Mouse (Mus musculus) brown adipose tissue, adult 24 weeks (tissue): ENCODE measurements around the gene Msmp. TPM values are rescaled to one million over a fixed set of nuclear protein-coding genes. Genes with fewer than 3 reads are reported as not detected.

Source experiments
- H3K27ac ChIP-seq: fragments of 200-500 bp; replicated peaks from 2 replicates; pipeline ENCODE4 v1.5.1; 2012; ENCODE audit warnings: low read depth, mild to moderate bottlenecking, low read length
- H3K4me1 ChIP-seq: fragments of 200-500 bp; 2 replicates; pipeline ENCODE4 v1.6.1; 2012; ENCODE audit warnings: low read length, mixed read lengths; ENCODE audit not compliant: control insufficient read depth, insufficient read depth, insufficient read length
- H3K4me3 ChIP-seq: fragments of 200-500 bp; 2 replicates; pipeline ENCODE4 v1.5.1; 2012; ENCODE audit warnings: low read depth, mild to moderate bottlenecking, low read length, moderate library complexity; ENCODE audit not compliant: insufficient read depth
- polyA plus RNA-seq: library from polyadenylated mRNA; stranded (reverse); fragments of >200 nt; gene quantifications from 2 replicates; pipeline ENCODE4 v1.2.4, GENCODE M21; 2012; ENCODE audit not compliant: missing spikeins, insufficient read depth, insufficient read length

The Msmp gene
- 1.5 TPM in 1 of 2 replicates, not detected in the other for polyA plus RNA-seq

GRCm38 (mm10) chr4:43584444-43585416, at the start of gene Msmp:
TSS of gene Msmp (minus strand) at chr4:43584494.
- no peak within 1 kb of the TSS for H3K4me3 ChIP-seq
- H3K27ac ChIP-seq, result peak within 1 kb of the TSS; percentile 79
- peaks cover 22% of the 10 kb centered on the region for H3K4me1 ChIP-seq

GRCm38 (mm10) chr4:43633736-43634135, 49.4 kb upstream of the Msmp start:
- H3K4me1 ChIP-seq, result peaks cover 9% of the 10 kb centered on the region
- H3K27ac ChIP-seq, result no peak overlapping the region
- no peak overlapping the region for H3K4me3 ChIP-seq

GRCm38 (mm10) chr4:43633296-43633695, 49.0 kb upstream of the Msmp start:
- Histone ChIP-seq H3K27ac (no peak overlapping the region), H3K4me1 (peaks cover 9% of the 10 kb centered on the region), H3K4me3 (peak overlapping the region; percentile 69; the same call in 1 of the 2 replicates)

DNA sequence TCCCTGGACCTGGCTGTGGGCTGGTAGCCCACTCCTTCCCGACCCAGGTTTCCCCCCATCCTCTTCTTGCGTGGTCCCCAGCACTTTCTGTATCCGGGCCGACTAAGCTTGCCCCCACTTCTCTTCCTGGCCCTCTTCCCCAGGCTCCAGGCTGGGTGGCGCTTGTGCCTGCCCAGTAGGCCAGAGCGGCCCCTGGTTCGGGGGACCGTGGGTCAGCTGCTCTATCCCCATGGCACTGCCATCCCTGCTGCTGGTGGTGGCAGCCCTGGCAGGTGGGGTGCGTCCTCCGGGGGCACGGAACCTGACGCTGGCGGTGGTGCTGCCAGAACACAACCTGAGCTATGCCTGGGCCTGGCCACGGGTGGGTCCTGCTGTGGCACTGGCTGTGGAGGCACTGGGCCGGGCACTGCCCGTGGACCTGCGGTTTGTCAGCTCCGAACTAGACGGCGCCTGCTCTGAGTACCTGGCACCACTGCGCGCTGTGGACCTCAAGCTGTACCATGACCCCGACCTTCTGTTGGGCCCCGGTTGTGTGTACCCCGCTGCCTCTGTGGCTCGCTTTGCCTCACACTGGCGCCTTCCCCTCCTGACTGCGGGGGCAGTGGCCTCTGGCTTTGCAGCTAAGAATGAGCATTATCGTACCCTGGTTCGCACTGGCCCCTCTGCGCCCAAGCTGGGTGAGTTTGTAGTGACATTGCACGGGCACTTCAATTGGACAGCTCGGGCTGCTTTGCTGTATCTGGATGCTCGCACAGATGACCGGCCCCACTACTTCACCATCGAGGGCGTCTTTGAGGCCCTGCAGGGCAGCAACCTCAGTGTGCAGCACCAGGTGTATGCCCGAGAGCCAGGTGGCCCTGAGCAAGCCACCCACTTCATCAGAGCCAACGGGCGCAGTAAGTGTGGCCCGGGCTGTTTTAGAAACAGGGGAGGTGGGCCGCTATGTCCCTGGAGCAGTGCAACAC, 47.9 kb upstream of the Msmp start:
- Histone ChIP-seq H3K4me3 (peak overlapping the region; percentile 69), H3K27ac (peak overlapping the region; percentile 62), H3K4me1 (peaks cover 9% of the 10 kb centered on the region)

GRCm38 (mm10) chr4:43631046-43631955, 47.0 kb upstream of the Msmp start, which contains the start of gene Npr2:
TSS of gene Npr2 (plus strand) at chr4:43631935.
- Histone ChIP-seq H3K4me1 (peaks cover 9% of the 10 kb centered on the region), H3K4me3 (peak within 1 kb of the TSS; percentile 69), H3K27ac (peak within 1 kb of the TSS; percentile 62)

DNA sequence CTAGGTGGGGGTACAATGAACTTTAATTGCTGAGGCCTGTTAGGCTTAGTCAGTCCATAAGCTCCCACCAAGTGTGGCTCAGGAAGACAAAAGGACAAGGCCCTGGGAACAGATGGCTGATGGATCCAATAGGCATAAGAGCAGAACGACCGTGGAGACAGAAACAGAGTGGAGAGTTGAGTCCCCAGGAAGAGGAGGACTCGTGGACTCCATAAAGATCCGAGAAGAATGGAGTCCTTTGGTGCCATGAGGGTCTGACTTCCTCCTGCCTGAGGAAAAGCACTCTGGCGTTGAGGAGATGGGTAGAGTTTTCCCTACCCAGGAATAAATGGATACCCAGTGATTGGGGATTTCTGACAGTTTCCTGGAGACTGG, 46.4 kb upstream of the Msmp start:
- Histone ChIP-seq H3K4me1 (peaks cover 9% of the 10 kb centered on the region), H3K27ac (peak overlapping the region; percentile 35; the same call in 1 of the 2 replicates), H3K4me3 (peak overlapping the region; percentile 60; the same call in 1 of the 2 replicates)

DNA sequence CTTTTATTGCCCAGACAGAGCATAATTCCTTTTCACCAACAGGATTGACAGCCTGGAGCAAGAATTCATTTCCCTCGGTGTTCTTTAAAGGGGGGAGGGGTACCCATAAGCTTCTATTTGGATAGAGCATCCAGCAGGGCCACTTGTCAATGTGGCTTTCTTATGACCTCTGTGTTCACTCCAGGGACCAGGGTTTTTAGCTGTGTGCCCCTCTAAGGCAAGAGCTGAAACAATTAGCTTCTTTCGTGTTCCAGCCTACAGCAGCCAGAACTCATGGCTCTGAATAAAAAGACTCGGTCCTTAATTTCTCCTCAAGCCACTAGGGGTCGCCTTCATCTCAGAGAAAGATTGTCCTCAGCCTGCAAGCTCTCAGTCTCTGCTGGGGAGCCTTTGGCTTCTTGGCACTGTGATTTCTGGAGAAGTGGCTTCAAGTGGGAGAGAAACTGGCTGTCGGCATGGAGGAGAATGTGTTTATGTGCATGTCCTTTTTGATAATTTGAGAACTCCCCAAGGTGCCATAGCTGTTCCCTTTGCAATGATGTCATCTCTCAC, 45.8 kb upstream of the Msmp start:
- Histone ChIP-seq H3K4me3 (no peak overlapping the region), H3K4me1 (peaks cover 9% of the 10 kb centered on the region), H3K27ac (no peak overlapping the region)

DNA sequence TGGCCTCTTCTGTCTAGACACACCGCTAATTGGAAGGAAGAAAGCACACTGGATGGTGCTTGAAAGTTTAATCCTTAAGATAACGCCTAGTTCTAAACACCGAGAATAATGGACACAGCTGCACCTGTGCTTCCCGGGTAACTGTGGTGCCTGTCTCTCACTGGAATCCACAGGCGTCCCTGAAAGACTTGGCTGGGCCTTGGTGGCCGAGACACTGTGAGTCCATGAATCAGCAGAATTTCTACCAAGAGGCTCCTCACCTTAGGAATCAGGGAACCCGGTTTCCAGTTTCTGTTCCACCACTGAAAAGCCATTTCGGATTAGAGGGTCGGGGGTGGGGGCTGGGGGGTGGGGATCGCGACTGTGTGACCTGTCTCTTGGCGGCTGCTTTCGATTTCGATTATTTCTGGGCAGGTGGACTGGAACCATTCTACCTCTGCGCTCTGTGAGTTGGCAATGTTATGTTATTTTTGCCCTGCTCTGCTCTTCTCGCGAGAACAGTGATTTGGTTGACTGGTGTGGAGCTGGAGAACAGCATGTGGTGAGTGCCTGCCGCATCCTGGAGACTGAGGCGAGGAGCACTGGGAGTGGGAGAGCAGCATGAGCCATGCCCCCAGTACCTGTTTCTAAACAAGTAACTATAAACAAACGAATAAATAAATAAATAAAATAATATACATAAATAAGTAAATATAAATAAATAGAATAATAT, 45.0 kb upstream of the Msmp start:
- Histone ChIP-seq H3K4me1 (peaks cover 9% of the 10 kb centered on the region), H3K27ac (no peak overlapping the region), H3K4me3 (no peak overlapping the region)

DNA sequence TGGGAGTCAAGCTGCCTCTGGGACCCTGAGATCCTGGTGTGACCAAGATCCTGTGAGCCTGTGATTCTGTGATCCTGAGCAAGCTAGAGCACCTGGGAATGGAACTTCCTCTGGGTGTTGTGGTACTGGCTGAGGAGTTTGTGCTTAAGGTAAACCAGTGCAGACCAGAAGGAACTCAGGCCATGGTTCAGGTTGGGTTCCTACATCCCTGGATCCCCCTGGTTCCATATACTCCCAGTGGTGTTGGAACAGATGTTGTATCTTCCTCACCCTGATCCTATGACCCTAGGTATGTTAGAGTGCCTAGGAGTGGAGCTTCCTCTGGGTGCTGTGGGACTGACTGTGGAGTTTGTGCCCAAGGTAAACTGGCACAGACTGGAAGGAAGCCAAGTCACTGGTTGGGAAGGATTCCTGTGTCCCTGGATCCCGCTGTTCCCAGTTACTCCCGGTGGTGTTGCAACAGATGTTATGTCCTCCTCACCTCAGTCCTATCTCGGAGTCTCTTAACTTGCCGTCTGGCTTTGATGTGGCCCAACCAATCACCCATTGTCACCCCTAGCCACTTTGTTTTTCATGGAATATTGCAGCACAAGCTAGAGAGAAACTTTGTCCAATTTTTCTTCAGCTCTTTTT, 36.0 kb upstream of the Msmp start:
- no peaks in the 10 kb centered on the region for H3K4me1 ChIP-seq
- no peak overlapping the region for H3K4me3 ChIP-seq
- H3K27ac ChIP-seq, result no peak overlapping the region

DNA sequence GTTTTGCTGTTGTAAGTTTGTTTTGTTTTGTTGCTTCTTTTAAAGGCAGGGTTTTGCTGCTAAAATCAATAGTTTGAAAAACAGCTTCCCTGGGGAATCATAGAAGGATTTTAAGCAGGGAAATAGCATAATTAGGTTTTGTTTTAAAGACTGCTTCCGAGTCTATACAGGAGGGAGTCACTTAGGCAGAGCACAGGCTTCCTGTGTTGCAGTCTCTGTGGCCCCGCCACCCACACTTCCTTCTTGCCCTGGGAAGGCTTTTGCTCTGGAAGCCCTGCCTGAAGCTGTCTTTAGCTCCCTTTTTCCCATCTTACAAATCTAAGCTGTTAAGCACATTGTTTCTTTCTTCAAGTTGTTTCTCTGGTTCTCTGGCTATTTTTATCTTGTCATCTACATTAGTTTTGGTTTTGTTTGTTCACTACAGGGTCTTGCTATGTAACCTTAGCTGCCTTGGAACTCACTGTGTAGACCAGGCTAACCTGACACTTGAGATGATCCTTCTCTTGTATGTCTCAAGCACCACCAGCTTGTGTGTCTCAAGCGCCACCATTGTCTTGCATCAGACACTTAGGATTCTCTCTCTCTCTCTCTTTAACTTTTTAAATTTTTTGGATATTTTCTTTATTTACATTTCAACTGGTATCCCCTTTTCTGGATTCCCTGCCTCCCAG, 28.9 kb upstream of the Msmp start:
- Histone ChIP-seq H3K4me3 (no peak overlapping the region), H3K4me1 (no peaks in the 10 kb centered on the region), H3K27ac (no peak overlapping the region)

DNA sequence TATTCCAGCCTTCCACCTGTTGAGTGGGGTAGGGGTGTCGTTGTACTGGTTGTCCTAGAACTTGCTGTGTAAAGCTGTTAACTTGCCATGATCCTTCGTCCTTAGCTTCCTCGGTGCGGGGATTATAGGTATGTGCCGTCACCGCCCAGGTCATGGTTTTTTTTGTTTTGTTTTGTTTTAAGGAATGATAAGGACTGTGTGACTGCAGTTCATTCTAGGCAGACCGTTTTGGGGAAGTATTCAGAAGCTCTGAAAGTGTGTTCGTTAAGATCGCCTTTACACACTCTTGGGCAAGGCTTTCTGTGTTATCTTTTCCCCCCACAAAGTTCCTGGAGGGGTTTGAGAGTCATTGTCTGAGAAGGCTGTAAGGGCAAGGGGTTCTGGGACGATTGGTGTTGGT, 28.2 kb upstream of the Msmp start:
- Histone ChIP-seq H3K4me1 (no peaks in the 10 kb centered on the region), H3K27ac (no peak overlapping the region), H3K4me3 (no peak overlapping the region)

DNA sequence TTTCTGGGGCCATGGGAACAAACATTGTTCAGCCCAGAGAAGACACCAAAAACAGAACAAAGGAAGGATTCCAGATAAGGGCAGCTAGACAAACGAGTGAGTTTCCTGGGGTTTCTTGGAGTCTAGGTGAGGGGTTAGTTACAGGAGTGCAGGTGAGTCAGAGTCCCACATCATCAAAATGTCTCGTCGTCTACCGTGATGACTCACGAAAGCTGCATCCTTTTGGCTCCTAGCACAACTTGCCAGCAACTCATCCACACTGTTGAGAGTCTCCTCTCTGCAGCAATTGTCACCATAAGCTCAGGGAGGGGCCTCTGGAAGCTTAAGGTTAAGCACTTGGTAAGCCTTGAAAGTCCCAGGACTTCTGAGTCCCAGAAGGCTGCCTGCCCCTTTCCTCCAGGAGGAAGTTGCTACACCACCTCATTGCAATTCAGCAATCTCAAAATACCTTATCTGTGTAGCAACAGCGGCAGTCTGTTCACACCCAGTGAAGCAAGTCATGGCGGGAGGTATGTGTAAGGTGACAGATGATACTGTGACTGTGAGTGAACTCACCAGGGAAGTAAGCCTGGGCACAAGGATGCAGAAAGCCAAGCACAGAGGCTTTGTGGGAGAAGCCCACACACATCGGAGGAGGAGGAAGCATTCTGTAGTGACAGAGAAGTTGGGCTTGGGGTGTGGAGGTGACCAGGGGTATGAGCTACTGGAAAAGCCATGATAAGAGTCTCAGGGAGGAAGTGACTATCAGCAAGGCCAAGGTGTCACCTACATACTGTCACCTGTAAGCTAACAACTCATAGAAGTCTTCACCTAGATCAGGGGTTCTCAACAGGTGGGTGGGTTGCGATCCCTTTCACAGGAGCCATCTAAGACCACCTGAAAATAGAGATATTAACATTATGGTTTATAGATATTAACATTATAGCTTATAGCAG, 20.7 kb upstream of the Msmp start:
- no peak overlapping the region for H3K4me3 ChIP-seq
- no peaks in the 10 kb centered on the region for H3K4me1 ChIP-seq
- H3K27ac ChIP-seq, result no peak overlapping the region
